Mouse (Mus musculus) hindbrain, embryonic 16.5 days (tissue): ENCODE measurements around the gene S1pr3. TPM values are rescaled to one million over a fixed set of nuclear protein-coding genes. Genes with fewer than 3 reads are reported as not detected.
A peak's percentile ranks its signal among the peaks of the same experiment; 100 is the strongest.

Source experiments
- ATAC-seq: fragments of 200-750 bp; cut with Nextera tagmentation; 2 replicates; pipeline ENCODE4 v1.8.0; 2017; ENCODE audit warnings: moderate TSS enrichment, moderate library complexity
- H3K27ac ChIP-seq: fragments of 300-500 bp; sonication (generic); 2 replicates; pipeline ENCODE4 v1.5.1; 2014; ENCODE audit warnings: low read depth, mild to moderate bottlenecking, control low read depth, low read length, moderate library complexity
- H3K27me3 ChIP-seq: fragments of 300-500 bp; sonication (generic); replicated peaks from 2 replicates; pipeline ENCODE4 v1.6.1; 2014; ENCODE audit warnings: low read length; ENCODE audit not compliant: control insufficient read depth, insufficient read depth
- H3K36me3 ChIP-seq: fragments of 300-500 bp; sonication (generic); 2 replicates; pipeline ENCODE4 v1.6.1; 2014; ENCODE audit warnings: mild to moderate bottlenecking, low read length, moderate library complexity, mixed read lengths; ENCODE audit not compliant: control insufficient read depth, insufficient read depth
- H3K4me1 ChIP-seq: fragments of 300-500 bp; sonication (generic); 2 replicates; pipeline ENCODE4 v1.6.1; 2014; ENCODE audit warnings: low read depth, low read length; ENCODE audit not compliant: control insufficient read depth, insufficient read depth
- H3K4me2 ChIP-seq: fragments of 300-500 bp; sonication (generic); 2 replicates; pipeline ENCODE4 v1.6.1; 2014; ENCODE audit warnings: mild to moderate bottlenecking, low read length, control low read depth, moderate library complexity
- H3K4me3 ChIP-seq: fragments of 300-500 bp; sonication (generic); 2 replicates; pipeline ENCODE4 v1.5.1; 2014; ENCODE audit warnings: mild to moderate bottlenecking, low read length, control low read depth, moderate library complexity
- H3K9ac ChIP-seq: fragments of 300-500 bp; sonication (generic); 2 replicates; pipeline ENCODE4 v1.6.1; 2014; ENCODE audit warnings: low read depth, mild to moderate bottlenecking, control low read depth, low read length, moderate library complexity
- H3K9me3 ChIP-seq: fragments of 300-500 bp; sonication (generic); 2 replicates; pipeline ENCODE4 v1.6.1; 2014; ENCODE audit warnings: mild to moderate bottlenecking, low read length, moderate library complexity; ENCODE audit not compliant: control insufficient read depth
- WGBS: fragments of 180-500 bp; shearing (Covaris S2); extraction: QIAGEN DNeasy Blood & Tissue Kit; methylation state at CpG from one replicate; pipeline ENCODE4 v1.1.7; 2014; 5-methylcytosine and 5-hydroxymethylcytosine counted together
- polyA plus RNA-seq: library from polyadenylated mRNA; unstranded; fragments of >200 nt; fragmentation: Nextera tagmentation; extraction: Ambion mirVana; gene quantifications from 2 replicates; pipeline ENCODE4 v1.2.1, GENCODE M21; 2015

S1pr3 gene
- polyA plus RNA-seq, 1 experiment from 2014 or later = 15.0 TPM

- Histone ChIP-seq H3K4me1 (no peaks in the 10 kb centered on the region), H3K27me3 (no peaks in the 10 kb centered on the region), H3K36me3 (no peaks in the 10 kb centered on the region), H3K9ac (no peak overlapping the region), H3K9me3 (no peaks in the 10 kb centered on the region), H3K4me2 (no peak overlapping the region), H3K27ac (no peak overlapping the region), H3K4me3 (no peak overlapping the region)
- no peak for ATAC-seq
- WGBS = 75% methylated on average over 4 of the region's 4 CpGs
These were observed 55.9 kb downstream of the S1pr3 start for GRCm38 (mm10) chr13:51464294-51464693.

- Histone ChIP-seq H3K27ac (no peak overlapping the region), H3K4me2 (no peak overlapping the region), H3K4me3 (no peak overlapping the region), H3K27me3 (no peaks in the 10 kb centered on the region), H3K4me1 (no peaks in the 10 kb centered on the region), H3K9me3 (no peaks in the 10 kb centered on the region), H3K9ac (no peak overlapping the region), H3K36me3 (no peaks in the 10 kb centered on the region)
- 57% methylated on average over 14 of the region's 14 CpGs for WGBS
- ATAC-seq = peak; percentile 67
These were observed 57.8 kb downstream of the S1pr3 start for GRCm38 (mm10) chr13:51466117-51466841.

- Histone ChIP-seq H3K4me2 (no peak overlapping the region), H3K27ac (0 out of 2 replicates have a peak overlapping the region, but pooled peaks have one; percentile 7), H3K9ac (no peak overlapping the region), H3K27me3 (no peaks in the 10 kb centered on the region), H3K36me3 (no peaks in the 10 kb centered on the region), H3K9me3 (no peaks in the 10 kb centered on the region), H3K4me3 (no peak overlapping the region), H3K4me1 (no peaks in the 10 kb centered on the region)
- 76% methylated on average over 17 of the region's 17 CpGs for WGBS
- ATAC-seq = peak; percentile 45; the same call in 1 of the 2 replicates
These were observed 60.3 kb downstream of the S1pr3 start for GRCm38 (mm10) chr13:51468697-51469250.

Other genes with a start within 250 kb of the S1pr3 start
- 4.1 and 6.0 TPM in 2 replicates for gene Nxnl2, start 237.6 kb upstream of the S1pr3 start, polyA plus RNA-seq
- 4.4 and 6.9 TPM in 2 replicates for gene Shc3, start 160.8 kb downstream of the S1pr3 start, polyA plus RNA-seq
- 49.7 and 50.1 TPM in 2 replicates for gene Cks2, start 236.6 kb downstream of the S1pr3 start, polyA plus RNA-seq
- 27.4 and 28.6 TPM in 2 replicates for gene Secisbp2, start 243.1 kb downstream of the S1pr3 start, polyA plus RNA-seq